In the genomic region with DNA sequence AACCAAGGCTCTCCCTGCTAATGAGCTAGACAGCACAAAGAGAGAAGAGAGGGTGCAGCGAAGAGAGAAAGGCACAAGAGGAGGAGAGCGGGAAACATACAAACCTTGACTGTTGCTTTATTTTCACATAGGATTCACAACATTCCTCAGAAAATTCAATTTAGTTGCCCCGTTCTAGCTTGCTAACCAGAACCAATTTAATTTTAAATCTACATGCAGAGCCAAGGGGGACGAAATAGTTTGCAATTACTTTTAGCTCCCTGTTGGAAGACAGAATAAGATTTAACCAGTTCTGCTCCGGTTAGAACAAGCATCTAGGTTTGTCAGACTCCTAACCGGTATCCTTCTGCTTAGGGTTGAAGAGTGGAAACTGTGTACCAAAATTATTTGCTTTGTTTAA, we compare ENCODE assay signal across 20 mouse cellular contexts.
"Had no signal": no experiment of that assay in that cellular context is flagged by ENCODE, and none has a peak within 500 bp of the region (broad histone marks: within the 10 kb centered on the region; RNA-seq: fewer than 3 reads in every experiment).

No protein-coding gene starts in this region.

- H3K4me2 ChIP-seq: lung, embryonic 14.5 days; midbrain, embryonic 13.5 days; midbrain, embryonic 15.5 days; neural tube, embryonic 13.5 days; neural tube, embryonic 15.5 days; stomach, embryonic 15.5 days had no signal

- H3K27ac ChIP-seq: midbrain, embryonic 10.5 days; midbrain, embryonic 13.5 days; midbrain, embryonic 15.5 days; neural tube, embryonic 13.5 days; neural tube, embryonic 15.5 days; stomach, embryonic 15.5 days; stomach, postnatal 0 days had no signal

- H3K9me3 ChIP-seq: midbrain, embryonic 10.5 days; midbrain, embryonic 13.5 days; midbrain, embryonic 15.5 days; neural tube, embryonic 13.5 days; neural tube, embryonic 15.5 days; stomach, embryonic 15.5 days had no signal

- DNase-seq: lung, adult 18-20 months; lung, embryonic 14.5 days; lung, postnatal 10 days; lung, postnatal 4 days; retina, postnatal 1 day; right cerebral cortex, adult 18-20 months; right cerebral cortex, postnatal 25 days; right cerebral cortex, postnatal 4 days; spleen, adult 18-20 months; thymus, adult 2 months; thymus, postnatal 25 days; thymus, postnatal 4 days had no signal

- H3K9ac ChIP-seq: lung, embryonic 14.5 days; midbrain, embryonic 13.5 days; midbrain, embryonic 15.5 days; neural tube, embryonic 13.5 days; neural tube, embryonic 15.5 days; stomach, embryonic 15.5 days had no signal

- ATAC-seq: midbrain, embryonic 13.5 days; midbrain, embryonic 15.5 days had no signal

- H3K36me3 ChIP-seq: midbrain, embryonic 10.5 days; midbrain, embryonic 13.5 days; midbrain, embryonic 15.5 days; neural tube, embryonic 13.5 days; neural tube, embryonic 15.5 days; stomach, embryonic 15.5 days had no signal

- H3K4me3 ChIP-seq: midbrain, embryonic 10.5 days; midbrain, embryonic 13.5 days; midbrain, embryonic 15.5 days; myocyte; neural tube, embryonic 13.5 days; neural tube, embryonic 15.5 days; stomach, embryonic 15.5 days had no signal

- H3K27me3 ChIP-seq: midbrain, embryonic 13.5 days; midbrain, embryonic 15.5 days; neural tube, embryonic 13.5 days; neural tube, embryonic 15.5 days; stomach, embryonic 15.5 days had no signal

- H3K4me1 ChIP-seq: midbrain, embryonic 10.5 days; midbrain, embryonic 13.5 days; midbrain, embryonic 15.5 days; neural tube, embryonic 13.5 days; neural tube, embryonic 15.5 days; stomach, embryonic 15.5 days had no signal
